Mouse (Mus musculus) adrenal gland, adult 8-10 months (tissue): ENCODE measurements around the gene Ntpcr. TPM values are rescaled to one million over a fixed set of nuclear protein-coding genes. Genes with fewer than 3 reads are reported as not detected.
A peak's percentile ranks its signal among the peaks of the same experiment; 100 is the strongest.

Source experiments
- DNase-seq: peaks from one replicate; pipeline ENCODE4 v3.0.0; 2022
- total RNA-seq, 4 experiments: library from RNA; stranded (reverse); gene quantifications; 2 replicates each; pipeline ENCODE4 v1.2.4; 2022

The Ntpcr gene
- total RNA-seq, 4 experiments from 2014 or later, result 21.1 to 25.4 (median 23.7) TPM

DNA sequence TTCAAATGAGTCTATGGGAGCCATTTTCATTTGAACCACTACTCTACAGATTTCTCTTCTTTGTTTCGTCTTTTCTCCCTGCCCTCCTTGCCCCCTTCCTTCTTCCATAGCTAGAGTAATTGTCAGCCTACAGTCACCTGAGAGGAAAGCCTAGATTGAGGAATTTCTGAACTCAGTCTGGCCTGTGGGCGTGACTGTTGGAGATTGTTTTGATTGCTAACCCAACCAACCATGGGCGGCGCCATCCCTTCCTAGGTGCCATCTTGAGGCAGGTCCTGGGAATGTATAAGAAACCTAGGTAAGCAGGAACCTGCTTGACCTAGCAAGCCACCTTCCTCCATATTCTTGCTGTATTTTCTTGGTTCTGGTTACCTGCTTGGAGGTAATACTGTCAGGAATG lies 3.6 kb upstream of the Ntpcr start:
- no peak for DNase-seq

DNA sequence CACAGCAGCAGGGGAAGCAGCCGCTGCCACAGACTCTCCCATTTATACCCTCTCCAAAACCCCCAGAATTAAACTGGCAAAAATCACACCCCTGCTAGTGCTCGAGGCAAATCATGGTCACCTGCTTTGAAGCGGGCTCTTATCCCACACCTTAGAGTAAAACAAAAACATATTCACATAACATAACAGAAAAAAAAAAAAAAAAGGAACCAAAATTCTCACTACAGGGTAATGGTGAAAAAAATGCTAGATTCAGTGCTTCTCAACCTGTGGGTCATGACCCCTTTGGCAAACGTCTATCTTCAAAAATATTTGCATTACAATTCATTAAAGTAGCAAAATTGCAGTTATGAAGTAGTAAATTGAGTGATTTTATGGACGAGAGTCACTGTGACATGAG lies 2.8 kb upstream of the Ntpcr start:
- DNase-seq, result no peak

DNA sequence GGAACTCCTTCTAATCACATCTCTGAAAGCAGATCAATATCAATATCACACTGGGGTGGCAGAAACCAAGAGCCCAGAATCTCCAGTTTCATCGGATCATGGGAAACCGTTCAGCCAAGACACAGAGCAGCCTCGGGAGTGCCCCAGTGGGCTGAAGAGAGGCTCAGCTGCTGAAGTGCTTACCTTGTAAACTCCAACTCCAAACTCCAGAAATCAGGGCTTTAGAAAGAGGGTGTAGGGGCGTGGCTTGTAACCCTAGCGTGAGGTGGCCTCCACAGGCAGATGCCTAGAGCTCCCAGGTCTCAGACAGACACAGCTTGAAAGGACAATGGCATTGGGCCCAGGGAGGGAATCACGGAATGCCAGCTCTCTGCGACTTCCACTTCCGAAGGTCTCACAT lies 2.0 kb upstream of the Ntpcr start:
- DNase-seq, result no peak

DNA sequence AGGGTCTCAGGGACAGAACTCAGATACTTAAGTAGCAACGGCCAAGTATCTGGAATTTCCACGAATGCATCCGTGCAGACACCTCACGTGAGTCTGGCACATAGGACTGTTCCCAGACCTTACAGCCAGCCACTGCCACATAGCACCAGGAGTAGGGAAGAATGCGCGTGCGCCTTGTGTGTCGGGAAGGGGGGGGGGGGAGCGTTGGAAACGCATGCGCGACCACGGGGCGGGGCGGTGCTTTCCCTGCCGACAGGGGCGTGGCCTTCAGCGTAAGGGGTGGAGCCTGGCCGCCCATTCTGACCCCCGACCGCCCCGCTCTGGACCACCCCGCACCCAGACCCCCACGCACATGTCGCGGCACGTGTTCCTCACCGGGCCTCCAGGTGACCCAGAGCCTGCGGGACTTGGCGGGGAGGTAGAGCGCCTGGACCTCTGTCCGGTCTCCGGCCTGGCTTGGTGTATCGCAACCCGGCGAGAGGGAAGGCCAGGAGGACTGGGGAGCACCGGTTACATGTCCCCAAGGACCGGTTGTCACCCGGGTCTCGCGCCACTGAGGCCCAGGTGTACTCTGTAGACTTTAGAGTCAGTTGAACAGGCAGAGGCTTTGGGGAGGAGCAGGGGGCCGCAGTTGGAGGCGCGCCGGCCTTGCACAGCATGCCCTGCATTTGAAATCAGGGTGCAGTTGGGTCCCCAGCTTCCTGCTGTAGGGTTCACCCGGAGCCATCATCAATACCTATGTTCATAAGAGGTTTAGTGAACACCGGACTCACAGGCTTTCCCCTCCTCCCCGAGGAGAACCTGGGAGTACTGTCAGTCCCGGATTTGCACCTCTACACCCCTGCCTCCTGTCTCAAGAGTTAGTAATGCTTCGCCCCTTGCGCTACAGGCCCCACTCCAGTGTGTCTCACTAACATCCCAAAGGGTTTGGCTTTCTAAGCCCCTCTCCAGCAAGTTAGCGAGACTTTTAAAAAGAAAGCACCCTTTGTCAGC lies 4.5 kb downstream of the Ntpcr start:
- DNase-seq, result peak; percentile 74

DNA sequence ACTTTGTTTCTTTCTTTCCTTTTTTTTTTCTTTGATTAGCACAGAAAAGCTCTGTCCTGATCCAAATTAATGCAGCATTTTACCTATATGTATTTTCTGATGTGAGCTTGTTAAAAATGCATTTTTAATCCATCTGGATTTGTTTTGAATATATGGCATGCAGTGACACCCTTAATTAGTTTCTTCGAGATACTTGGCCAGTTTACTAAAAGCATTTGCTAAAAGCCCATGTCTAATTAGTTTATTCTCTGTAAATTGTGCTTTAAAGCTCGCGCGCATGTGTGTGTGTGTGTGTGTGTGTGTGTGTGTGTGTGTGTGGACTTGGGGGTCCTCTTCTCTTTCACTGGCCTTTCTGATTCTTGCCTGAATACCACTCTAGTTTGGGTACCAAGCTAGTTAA lies 9.2 kb downstream of the Ntpcr start:
- DNase-seq, result no peak

DNA sequence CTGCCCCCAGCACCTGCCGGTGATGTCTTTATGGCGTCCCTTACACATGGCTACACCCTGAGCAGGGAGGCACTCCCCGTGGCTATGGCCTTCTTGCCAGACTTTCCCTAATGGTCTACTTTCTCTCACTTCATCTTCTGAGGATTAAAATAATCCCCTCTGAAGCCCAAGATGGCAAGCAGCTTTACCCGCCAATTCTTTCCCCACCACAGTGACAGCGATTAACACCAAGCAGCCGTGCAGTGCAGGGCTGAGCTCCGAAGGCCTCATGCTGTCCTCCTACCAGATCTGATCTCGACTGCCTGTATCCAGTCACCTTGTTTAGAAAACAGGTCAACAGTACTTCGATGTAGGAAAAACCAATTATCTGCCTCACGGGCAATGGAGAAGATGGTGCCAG lies 10.9 kb downstream of the Ntpcr start:
- no peak for DNase-seq

DNA sequence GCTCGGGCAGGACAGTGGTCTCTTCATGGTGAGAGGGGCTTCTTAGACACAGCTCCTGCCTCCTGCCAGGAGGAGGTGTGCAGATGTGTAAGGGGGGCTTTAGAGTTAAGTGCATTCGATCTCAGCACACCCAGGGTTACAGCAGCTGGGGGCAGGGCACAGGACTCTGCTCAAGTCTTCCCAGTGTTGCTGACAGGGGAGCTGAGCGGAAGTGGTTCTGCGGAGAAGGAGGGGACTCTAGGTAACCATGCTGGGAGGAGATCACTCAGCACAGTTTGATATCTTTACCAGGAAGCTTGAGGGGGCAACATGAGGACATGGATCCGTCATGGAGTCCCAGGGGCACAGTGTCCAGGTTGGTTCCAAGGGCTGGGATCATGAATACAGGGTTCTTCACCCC lies 11.6 kb downstream of the Ntpcr start:
- DNase-seq, result no peak

DNA sequence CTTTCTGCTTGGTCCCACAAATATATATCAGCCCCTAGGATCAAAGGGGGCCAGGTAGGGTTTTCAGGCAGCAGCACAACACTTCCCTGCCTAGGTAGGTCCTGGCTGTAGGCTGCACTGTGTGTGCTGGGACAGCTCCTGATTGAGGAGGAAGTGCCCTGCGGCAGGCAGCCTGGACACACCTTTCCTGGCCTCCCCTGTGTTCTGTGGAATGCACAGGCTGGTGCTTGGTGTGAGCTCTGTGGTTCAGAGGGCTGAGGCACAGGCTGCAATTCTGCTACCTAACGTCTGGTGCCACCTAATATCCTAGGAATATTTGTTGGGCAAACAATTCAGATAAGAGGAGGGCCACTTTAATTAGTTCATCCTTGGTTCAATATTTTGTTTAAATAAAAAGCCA lies 12.1 kb downstream of the Ntpcr start:
- no peak for DNase-seq

DNA sequence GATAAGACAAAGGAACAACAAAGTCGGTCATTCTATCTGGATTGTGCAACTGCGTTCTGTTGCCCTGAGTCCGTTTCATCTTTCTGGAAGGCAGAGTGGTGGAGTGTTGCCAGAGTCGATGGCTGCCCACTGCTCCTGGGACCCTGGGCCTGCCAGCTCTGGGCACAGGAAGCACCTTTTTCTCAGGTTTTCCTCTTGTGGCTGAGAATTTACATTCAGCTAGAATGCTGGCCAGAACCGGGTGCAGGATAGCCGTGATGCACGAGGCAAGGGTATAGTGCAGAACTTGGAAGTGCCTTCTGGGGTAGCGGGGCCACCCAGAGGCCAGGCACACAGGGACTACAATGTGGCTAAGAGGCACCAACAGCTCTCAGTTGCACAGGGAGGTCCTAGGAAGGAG lies 12.6 kb downstream of the Ntpcr start:
- no peak for DNase-seq

DNA sequence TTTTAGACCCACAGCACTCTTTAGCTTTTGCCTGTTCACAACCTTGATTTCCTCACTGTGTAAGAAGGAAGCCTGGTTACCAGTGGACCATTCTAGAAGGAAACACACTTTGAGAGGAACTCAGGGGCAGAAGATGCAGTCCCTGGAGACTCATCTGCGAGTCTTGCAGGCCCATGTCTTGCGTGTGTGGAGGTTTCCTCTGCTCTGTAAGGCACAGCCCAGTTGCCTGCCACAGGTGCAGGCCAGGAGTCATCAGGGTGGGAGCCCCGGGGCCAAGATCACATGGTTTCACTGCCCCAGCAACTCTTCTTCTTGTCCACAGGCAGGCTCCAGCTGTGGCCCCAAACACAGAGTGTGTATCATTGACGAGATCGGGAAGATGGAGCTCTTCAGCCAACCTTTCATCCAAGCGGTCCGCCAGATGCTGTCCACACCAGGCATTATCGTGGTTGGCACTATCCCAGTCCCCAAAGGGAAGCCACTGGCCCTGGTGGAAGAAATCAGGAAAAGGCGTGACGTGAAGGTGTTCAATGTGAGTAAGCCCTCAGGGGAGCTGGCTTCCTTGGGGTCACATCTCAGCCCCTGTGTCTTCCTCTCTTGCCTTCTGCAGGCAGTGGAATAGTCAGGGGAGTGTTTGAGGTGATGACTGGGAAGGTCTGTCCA lies 15.3 kb downstream of the Ntpcr start:
- no peak for DNase-seq

DNA sequence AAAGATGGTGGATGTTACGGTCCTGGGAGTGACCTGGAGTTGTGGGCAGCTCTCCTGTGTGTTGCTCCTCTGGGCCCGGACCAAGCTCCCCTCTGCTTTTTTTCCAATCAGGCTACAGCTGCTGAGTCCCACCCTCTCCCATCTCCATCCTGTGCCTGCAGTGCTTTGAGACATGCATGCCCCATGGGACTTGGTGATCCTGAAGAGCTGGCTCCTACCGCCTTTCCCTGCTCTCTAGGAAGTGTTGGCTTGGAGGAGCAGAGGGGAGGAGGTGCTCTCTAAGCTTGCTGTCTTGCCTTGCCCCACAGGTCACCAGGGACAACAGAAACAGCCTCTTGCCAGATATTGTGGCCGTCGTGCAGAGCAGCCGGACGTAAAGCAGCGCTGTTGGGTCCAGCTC lies 17.6 kb downstream of the Ntpcr start:
- no peak for DNase-seq

DNA sequence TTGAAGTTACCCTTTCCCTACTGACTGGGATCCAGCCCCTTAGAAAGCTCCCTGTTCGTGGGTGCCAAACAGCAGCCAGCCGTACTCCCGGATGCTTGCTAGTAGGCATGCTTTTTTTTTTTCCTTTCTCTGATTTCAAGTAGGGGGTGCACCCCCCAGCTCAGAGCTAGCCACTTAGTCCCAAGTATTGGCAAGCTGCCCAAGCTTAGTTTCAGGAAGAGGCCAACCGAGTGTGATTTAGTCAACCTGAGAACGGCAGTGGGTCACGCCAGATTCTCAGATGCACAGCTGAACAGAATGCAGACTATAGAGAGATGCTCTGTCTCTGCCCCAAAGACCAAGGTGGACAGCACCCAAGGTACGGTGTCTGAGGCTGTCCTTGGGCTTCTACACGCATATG lies 21.1 kb downstream of the Ntpcr start:
- DNase-seq, result no peak

DNA sequence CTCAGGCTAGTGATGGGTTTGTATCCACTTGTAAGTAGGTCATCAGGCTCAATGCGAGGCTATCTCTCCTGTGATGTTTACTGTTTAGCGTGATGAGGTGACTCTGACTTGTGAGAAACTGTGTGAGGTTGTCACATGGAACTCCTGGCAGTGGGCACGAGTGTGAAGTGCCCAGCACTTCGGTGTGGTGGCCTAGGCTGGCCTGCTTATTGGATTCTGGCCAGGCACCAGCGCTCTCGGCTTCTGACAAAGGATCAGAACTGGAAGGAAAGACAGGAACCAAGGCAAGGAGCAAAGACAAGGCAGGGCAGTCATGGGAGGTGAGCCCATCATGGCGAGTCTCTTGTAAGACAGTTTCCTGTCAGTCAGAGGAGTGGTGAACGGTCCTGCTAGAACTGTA lies 26.1 kb downstream of the Ntpcr start:
- no peak for DNase-seq

DNA sequence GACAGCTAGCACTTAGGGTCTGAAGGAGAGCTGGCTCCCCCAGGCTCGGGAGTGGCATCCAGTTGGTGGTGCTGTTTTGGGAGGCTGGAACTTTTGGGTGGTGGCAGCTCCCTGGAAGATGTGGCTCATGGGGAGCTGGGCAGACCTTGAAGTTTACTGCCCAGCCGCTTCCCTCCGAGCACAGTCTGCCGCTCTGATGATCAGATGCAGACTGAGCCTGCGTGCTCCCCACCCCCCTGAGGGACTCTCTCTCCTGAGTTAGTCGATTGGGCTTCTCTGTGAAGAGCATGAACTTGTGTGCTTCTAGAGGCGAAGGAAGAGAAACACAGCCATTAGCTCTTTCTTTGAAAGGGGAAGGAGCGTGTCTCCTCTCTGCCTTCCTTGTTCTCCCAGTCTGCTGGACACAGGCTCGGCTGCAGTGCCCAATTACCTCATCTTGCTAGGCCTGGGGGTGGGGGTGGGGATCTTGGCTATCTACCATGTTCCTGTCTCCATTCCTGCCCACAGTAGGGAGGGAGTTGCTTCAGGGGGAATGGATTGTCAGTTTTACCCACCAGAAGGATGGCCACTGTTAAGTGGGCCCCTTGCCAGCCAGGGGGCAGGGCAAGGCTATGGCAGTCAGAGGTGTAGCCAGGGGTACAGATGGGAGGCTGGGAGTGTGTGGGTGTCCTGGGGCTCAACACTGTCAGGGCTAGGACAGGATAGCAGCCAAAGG lies 26.8 kb downstream of the Ntpcr start:
- no peak for DNase-seq

DNA sequence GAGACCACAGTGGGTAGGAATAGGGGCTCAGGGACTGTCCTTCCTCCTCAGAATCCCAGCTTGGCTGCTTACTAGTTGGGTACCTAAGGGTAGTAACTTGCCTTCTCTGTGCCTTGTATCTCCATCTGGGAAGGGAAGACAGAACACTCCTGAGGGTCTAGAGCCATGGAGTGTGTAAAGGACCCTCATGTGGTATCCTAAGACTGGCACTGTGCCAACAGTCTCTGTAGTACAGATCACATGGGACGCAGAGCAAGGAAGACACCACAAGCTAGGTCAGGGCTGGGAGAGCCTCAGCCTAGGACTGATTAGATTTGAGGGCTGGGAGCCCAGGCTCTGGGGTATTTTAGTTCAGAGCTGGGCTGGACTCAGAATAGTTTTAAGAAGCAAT lies 27.3 kb downstream of the Ntpcr start:
- DNase-seq, result no peak

DNA sequence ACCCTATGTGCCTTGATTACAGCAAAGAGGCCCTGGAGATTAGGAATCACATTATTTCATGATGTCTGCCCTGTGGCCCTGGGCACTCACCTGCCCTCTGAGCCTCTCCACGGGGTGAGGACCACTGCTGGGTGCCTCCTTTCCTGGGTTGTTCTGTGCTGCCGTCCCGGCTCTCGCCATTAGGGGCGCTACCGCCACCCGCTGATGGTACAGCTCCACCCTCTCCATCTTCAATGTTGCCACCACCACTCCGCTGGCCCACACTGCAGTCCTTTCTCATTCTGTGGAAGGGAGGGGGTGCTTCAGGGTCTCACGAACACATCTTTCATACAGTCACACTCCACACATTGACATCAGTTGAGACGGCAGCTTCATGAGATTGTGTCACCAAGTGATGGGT lies 29.3 kb downstream of the Ntpcr start:
- no peak for DNase-seq

DNA sequence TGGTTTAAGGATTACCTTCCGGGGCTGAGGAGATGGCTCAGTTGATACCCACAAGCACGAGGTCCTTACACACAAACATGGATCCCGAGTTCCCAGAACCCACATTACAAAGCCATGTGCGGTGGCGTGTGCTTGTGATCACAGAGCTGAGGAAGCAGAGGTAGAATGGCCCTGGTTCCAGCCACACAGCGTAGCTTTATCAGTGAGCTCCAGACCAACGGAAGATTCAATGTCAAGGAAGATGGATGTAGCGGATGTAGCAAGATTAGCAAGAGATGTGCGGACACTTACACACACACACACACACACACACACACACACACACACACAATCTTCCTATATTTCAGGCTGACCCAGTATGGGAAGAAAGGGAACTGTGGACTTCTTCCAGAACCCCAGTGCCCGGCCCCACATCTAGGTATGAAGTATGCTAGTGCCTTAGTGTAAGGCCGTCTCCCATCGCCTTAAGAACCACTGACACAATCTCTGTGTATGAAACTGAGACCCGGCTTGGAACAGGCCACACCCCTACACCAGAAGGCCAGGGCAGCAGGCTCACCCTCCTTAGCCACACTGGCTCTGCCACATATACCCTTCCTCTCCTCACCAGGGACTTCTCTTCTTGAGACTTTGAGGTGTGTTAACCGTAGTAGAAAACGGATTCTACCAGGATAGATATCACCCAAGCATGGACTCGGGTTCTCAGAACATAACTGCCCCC lies 33.5 kb downstream of the Ntpcr start:
- DNase-seq, result no peak

DNA sequence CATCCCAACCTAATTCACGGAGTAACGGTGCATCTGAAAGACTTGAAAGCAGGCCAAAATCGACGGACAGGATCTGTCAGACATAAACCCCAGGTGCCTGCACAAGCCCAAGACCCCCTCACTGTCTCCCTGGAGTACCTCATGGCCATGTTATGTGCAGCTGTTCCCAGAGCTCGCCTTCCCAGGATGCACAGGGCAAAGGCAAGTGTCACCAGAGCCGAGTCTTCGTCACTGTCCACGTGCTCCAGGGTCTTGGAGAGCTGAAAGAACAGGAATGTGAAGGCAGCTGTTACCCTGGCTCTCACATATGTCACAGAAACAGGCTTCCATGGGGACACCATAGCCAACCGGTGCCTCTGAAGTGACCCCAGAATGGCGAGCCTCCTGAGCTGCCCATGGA lies 38.3 kb downstream of the Ntpcr start:
- no peak for DNase-seq

DNA sequence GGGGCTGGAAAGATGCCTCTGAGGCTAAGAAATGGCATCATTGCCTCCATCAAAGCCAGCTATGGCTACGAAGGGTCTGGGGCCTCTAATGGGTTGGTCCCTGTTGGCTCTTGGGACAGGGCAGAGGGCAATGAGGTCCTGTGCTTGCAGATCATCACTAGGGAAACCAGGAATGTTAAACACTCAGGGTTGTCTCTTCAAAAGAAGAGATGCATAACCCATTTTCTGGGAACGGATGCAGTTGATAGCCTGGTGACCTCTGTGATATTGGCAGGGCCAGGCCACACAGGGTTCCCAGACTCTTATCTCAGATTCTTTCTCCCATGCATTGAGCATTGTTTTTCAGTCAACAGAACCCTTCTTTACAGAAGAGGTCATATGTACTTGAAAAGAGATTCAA lies 42.5 kb downstream of the Ntpcr start:
- no peak for DNase-seq

DNA sequence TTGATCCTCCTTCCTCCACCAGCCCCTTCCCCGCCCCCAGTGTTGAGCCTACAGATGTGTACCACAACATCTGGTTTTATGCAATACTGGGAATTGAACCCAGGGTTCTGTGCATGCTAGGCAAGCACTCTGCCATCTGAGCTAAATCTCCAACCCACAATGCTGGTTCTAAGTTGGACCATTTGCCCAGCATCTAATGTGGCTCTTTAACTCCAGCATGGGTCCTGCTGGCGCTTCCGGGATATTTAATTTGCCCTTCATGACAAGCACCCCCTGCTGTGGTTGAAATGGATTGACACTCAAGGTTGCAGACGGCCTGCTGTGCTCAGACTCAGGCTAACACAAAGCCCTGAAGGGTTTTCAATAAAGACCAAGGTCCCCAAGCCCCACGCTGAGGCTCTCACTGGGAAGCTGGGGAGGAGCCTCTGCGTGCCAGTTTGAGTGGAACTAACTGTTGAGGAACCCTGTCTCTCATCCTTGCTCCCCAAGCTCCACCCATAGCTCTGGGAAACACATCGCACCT lies 43.6 kb downstream of the Ntpcr start:
- no peak for DNase-seq

DNA sequence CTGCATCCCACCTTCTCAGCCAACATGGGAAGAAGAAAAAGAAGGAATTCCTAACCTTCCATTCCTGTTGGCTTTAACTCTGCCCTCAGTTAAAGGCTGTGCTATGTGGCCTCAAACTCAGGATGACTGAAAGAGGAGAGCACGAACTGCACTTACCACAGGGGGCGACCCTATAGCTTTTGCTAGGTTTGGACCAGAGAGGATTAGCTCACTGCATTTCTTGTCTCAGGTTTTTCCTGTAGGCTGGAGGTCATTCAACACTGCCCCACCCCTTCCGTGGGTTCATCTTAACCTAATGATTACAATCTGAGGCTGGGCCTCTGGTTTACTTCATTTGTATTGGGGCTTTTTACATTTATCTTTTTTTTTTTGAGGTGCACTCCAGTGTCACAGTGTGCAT lies 45.3 kb downstream of the Ntpcr start:
- no peak for DNase-seq

DNA sequence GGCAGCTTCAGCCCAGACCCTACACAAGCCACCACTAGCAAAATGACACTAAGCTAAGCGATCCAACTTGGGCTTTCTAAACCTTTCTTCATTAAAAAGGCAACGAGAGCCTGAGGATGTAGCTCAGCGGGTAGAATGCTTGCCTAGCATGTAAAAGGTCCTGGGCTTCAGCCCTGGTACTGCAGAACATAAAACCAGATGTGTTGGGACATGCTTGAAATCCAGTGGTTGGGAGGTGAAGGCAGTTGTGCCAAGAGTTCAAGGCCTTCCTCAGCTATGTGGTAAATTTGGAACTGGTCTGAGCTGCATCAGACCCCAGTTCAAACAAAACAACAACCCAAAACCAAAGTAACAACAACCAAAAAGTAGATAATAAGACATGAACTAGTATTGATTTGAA lies 46.6 kb downstream of the Ntpcr start:
- no peak for DNase-seq

DNA sequence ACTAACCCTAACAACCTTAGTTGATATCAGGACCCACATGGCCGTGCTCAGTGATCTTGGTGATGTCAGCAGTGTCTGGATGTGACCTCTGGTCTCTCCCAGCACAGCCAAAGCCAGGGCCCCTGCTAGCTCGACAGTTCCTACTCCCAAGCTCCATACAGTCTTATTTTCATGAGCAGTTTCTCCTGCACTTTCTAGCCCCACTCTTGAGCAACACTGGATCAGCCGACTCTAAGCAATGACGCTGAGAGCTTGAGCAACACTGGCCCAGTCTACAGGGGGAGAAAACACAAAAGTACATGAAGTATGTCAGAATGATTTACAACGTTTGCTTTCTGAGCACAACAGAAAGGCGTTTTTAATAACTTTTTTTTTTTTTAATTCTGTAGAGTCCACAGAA lies 47.0 kb downstream of the Ntpcr start:
- DNase-seq, result peak; percentile 31
